In the genomic region with DNA sequence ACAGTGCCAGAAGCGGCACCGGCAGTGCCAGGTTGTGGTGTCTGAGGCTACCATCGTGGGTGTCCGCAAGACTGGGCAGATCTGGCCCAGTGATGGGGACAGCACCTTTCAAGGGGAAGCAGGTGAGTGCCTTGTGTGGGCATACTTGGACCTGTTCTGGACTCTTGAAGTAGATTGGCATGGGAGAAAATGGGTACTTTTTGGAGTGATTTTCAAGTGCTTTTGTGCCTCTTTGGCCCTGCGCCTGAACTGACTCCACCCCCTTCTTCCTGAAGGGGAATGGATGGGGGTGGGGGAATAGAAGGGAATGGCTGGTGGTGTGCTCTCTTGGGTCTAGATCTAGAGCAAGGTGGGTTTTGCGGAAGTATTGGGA, we compare ENCODE assay signal across 9 mouse cellular contexts. TPM values are rescaled to one million over a fixed set of nuclear protein-coding genes. Genes with fewer than 3 reads are reported as not detected.
A peak's percentile ranks its signal among the peaks of the same experiment; 100 is the strongest.
DNase-seq lines count a peak whose midpoint lies in the region; ATAC-seq and TF ChIP-seq lines count a peak whose summit lies in the region.
"Had no signal": no experiment of that assay in that cellular context is flagged by ENCODE, and none has a peak within 500 bp of the region (broad histone marks: within the 10 kb centered on the region; RNA-seq: fewer than 3 reads in every experiment).

No protein-coding gene starts in this region.

- peaks cover 83% of the 10 kb centered on the region for H3K9me3 ChIP-seq in G1E (replicated peaks)
- H3K9me3 ChIP-seq in kidney, embryonic 14.5 days (ENCODE audit: control insufficient read depth, low read length) = no peaks in the 10 kb centered on the region

- H3K4me2 ChIP-seq in kidney, embryonic 14.5 days (replicated peaks; ENCODE audit: low read depth, low read length) = peak overlapping the region; percentile 91

- H3K4me3 ChIP-seq in G1E (ENCODE audit: low read depth, low read length) = peak overlapping the region; percentile 13; the same call in 1 of the 2 replicates
- peak overlapping the region; percentile 93 for H3K4me3 ChIP-seq in kidney, embryonic 14.5 days (ENCODE audit: low read length)

- H3K36me3 ChIP-seq in G1E (replicated peaks) = no peaks in the 10 kb centered on the region
- H3K36me3 ChIP-seq in kidney, embryonic 14.5 days (ENCODE audit: control insufficient read depth, insufficient read depth, low read length) = no peaks in the 10 kb centered on the region; the same call in 1 of the 2 replicates

- H3K27ac ChIP-seq in kidney, embryonic 14.5 days (ENCODE audit: low read depth, low read length) = no peak overlapping the region

- 21% methylated on average over 6 of the region's 6 CpGs for WGBS in kidney, embryonic 14.5 days

- no peak for ATAC-seq in G1E (ENCODE audit: extremely low read depth, insufficient number of reproducible peaks, low FRiP score, poor library complexity, severe bottlenecking)
- peak; percentile 3; the same call in 1 of the 2 replicates for ATAC-seq in granulocyte monocyte progenitor cell, adult 5-6 weeks (replicated peaks; ENCODE audit: poor library complexity, severe bottlenecking)
- ATAC-seq in kidney, embryonic 14.5 days (ENCODE audit: low FRiP score, low TSS enrichment) = no peak
- ATAC-seq in activated CD4-positive, CD25-positive, alpha-beta regulatory T cell, adult 4 months = no peak
- ATAC-seq: Patski had no signal

- no peaks in the 10 kb centered on the region for H3K4me1 ChIP-seq in G1E (ENCODE audit: insufficient read depth, low read depth, low read length)
- H3K4me1 ChIP-seq in kidney, embryonic 14.5 days (ENCODE audit: control insufficient read depth, insufficient read depth, low read length) = peaks cover 34% of the 10 kb centered on the region

- no peak for TF ChIP-seq CTCF in G1E (IDR thresholded peaks at IDR 0.05; ENCODE audit: low read depth, low read length)

- H3K27me3 ChIP-seq in G1E (ENCODE audit: insufficient read depth, low read length) = no peaks in the 10 kb centered on the region
- H3K27me3 ChIP-seq in kidney, embryonic 14.5 days (ENCODE audit: control insufficient read depth, insufficient read depth, low read length) = no peaks in the 10 kb centered on the region
- H3K27me3 ChIP-seq: Patski had no signal

- H3K9ac ChIP-seq in kidney, embryonic 14.5 days (ENCODE audit: low read depth, low read length) = peak overlapping the region; percentile 88; the same call in 1 of the 2 replicates

- peak; percentile 31 to 42 for DNase-seq in cerebellum, postnatal 25 days
- no peak for DNase-seq in cerebellum, adult 11 months
- no peak for DNase-seq in G1E (ENCODE audit: low spot score)
- peak; percentile 82 for DNase-seq in lung, postnatal 25 days (ENCODE audit: low spot score)
- DNase-seq in layer of hippocampus, postnatal 25 days (ENCODE audit: extremely low spot score in 1 of 2, low spot score in 1 of 2) = no peak

RNA-seq across cellular contexts. Expression of a gene that starts 1.8 kb away (rescaled TPM):
- total RNA-seq in G1E (2014; fragmentation: Nextera tagmentation) (not detected in 2 replicates), G1E (2017) (0.12 and 0.71 TPM in 2 replicates)
- polyA plus RNA-seq in G1E (2012) = not detected in 2 replicates
- 28.1 and 32.0 TPM in 2 replicates for total RNA-seq in granulocyte monocyte progenitor cell, adult 5-6 weeks (2014; fragmentation: Nextera tagmentation)
- 17.7 and 24.5 TPM in 2 replicates for total RNA-seq in granulocyte monocyte progenitor cell, adult 5-6 weeks (2017)
- polyA plus RNA-seq in kidney, embryonic 14.5 days (2014; fragmentation: Nextera tagmentation; extraction: Ambion mirVana) = 9.2 and 10.0 TPM in 2 replicates
- 1 to 10 TPM; 3.7 to 4.6 TPM for polyA plus RNA-seq in activated CD4-positive, CD25-positive, alpha-beta regulatory T cell, adult 4 months (2017; shearing (Covaris generic))
- total RNA-seq in layer of hippocampus, postnatal 25 days (2021) = 100 to 1,000 TPM; 107 to 109 TPM

RNA-seq across cellular contexts. Expression of a gene that starts 25.3 kb away (rescaled TPM):
- total RNA-seq in G1E (2014; fragmentation: Nextera tagmentation) (not detected in 2 replicates), G1E (2017) (0.05 and 0.17 TPM in 2 replicates)
- 0.02 TPM in 1 of 2 replicates, not detected in the other for polyA plus RNA-seq in G1E (2012)
- total RNA-seq in granulocyte monocyte progenitor cell, adult 5-6 weeks (2014; fragmentation: Nextera tagmentation) = 1.6 and 2.1 TPM in 2 replicates
- total RNA-seq in granulocyte monocyte progenitor cell, adult 5-6 weeks (2017) = 0.99 TPM in 1 of 2 replicates, not detected in the other
- 9.6 and 11.8 TPM in 2 replicates for polyA plus RNA-seq in kidney, embryonic 14.5 days (2014; fragmentation: Nextera tagmentation; extraction: Ambion mirVana)
- under 1 TPM; 0.19 to 0.60 TPM for polyA plus RNA-seq in activated CD4-positive, CD25-positive, alpha-beta regulatory T cell, adult 4 months (2017; shearing (Covaris generic))
- total RNA-seq in layer of hippocampus, postnatal 25 days (2021) = 10 to 100 TPM; 26.1 to 35.8 TPM

RNA-seq across cellular contexts. Expression of a gene that starts 29.8 kb away (rescaled TPM):
- total RNA-seq in G1E (2014; fragmentation: Nextera tagmentation) (not detected in 2 replicates), G1E (2017) (0.16 TPM in 1 of 2 replicates, not detected in the other)
- polyA plus RNA-seq in G1E (2012) = not detected in 2 replicates
- not detected in 2 replicates for total RNA-seq in granulocyte monocyte progenitor cell, adult 5-6 weeks (2014; fragmentation: Nextera tagmentation)
- not detected in 2 replicates for total RNA-seq in granulocyte monocyte progenitor cell, adult 5-6 weeks (2017)
- not detected in 2 replicates for polyA plus RNA-seq in kidney, embryonic 14.5 days (2014; fragmentation: Nextera tagmentation; extraction: Ambion mirVana)
- not detected for polyA plus RNA-seq in activated CD4-positive, CD25-positive, alpha-beta regulatory T cell, adult 4 months (2017; shearing (Covaris generic))
- under 1 TPM; 0.27 to 0.31 TPM for total RNA-seq in layer of hippocampus, postnatal 25 days (2021)
- polyA plus RNA-seq: Patski had no signal

Comparison
In these comparisons a context has a peak if more than half of its experiments do, and no peak if none do; other contexts are left out.
1. DNase-seq: peak in cerebellum, postnatal 25 days (2 of 2) and lung, postnatal 25 days (single experiment); none in cerebellum, adult 11 months (single experiment), G1E (single experiment) and layer of hippocampus, postnatal 25 days (0 of 2).
2. RNA of a gene that starts 1.8 kb away (total RNA-seq): 107 to 109 TPM in layer of hippocampus, postnatal 25 days and 17.7 to 32.0 TPM in granulocyte monocyte progenitor cell, adult 5-6 weeks; 0.12 to 0.71 TPM in G1E; every median in the first group is over 10 times any median in the second.
3. RNA of a gene that starts 25.3 kb away (total RNA-seq): 26.1 to 35.8 TPM in layer of hippocampus, postnatal 25 days; 0.99 to 2.1 TPM in granulocyte monocyte progenitor cell, adult 5-6 weeks and 0.05 to 0.17 TPM in G1E; every median in the first group is over 4 times any median in the second.